Mouse (Mus musculus): Measurements from ENCODE around the gene Wdr82. TPM values are rescaled to one million over a fixed set of nuclear protein-coding genes. Genes with fewer than 3 reads are reported as not detected.

Gene Wdr82
- total and polyA plus RNA-seq, 3 experiments = 70.4 to 131 (median 100) TPM

DNA sequence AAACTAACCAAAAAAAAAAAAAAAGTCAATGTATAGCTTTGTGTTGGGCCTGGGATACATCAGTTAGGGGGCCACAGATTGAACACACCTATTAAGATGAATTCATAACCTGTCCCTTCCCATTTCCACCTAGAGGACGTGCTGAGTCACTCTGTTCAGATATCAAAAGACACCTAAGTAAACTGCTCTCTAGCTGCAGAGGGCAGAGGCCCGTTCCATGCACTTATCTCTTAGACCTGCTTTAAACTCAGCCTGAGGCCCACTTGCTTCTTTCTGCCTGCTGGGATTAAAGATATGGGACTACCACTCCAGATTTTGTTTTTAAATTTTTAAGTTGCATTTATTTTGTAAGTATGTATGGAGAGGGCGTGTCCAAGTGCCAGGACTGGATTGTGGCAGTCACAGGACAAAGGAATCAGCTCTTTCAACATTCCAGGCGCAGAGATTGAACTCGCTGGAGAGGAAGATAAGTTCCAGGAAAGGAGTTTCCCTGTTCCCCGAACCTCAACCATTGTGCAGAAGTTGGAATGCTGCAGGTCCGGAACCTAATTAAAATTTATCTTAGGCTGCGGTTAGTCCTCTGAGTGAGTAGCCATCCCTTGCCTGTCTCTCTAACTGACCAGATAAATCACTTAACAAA lies 57.2 kb downstream of the Wdr82 start:
- no peak for DNase-seq (ENCODE audit: extremely low read depth)
- Histone ChIP-seq H3K9ac (ENCODE audit: insufficient read depth, low read depth) (no peak overlapping the region), H3K79me2 (replicated peaks; ENCODE audit: control insufficient read depth, extremely low read depth, insufficient read depth, poor library complexity, severe bottlenecking) (no peaks in the 10 kb centered on the region), H3K36me3 (replicated peaks in 1 of 2; ENCODE audit: control insufficient read depth in 1 of 2, insufficient read depth in 1 of 2, low read length in 1 of 2) (peaks cover 29 to 59% of the 10 kb centered on the region in 2 experiments), H3K9me3 (replicated peaks; ENCODE audit: low read length) (peaks cover 41% of the 10 kb centered on the region), H3K4me2 (ENCODE audit: insufficient read depth, low read depth, poor library complexity, severe bottlenecking) (no peak overlapping the region), H3K4me3 (replicated peaks in 1 of 3; ENCODE audit: low read depth in 2 of 3, low read length in 2 of 3, poor library complexity in 1 of 3) (no peak overlapping the region), H3K27ac (ENCODE audit: insufficient read depth, low read depth) (no peak overlapping the region), H3K4me1 (ENCODE audit: control insufficient read depth in 1 of 2, insufficient read depth in 2 of 2) (peaks cover 28 to 60% of the 10 kb centered on the region in 2 experiments), H3K27me3 (replicated peaks) (no peaks in the 10 kb centered on the region)
- TF ChIP-seq ETS1 (conservative IDR thresholded peaks at IDR 0.05; ENCODE audit: low read depth, low read length) = no peak
- TF ChIP-seq SIN3A (IDR thresholded peaks at IDR 0.05; ENCODE audit: low read length) = no peak
- no peak for TF ChIP-seq NRF1 (IDR thresholded peaks at IDR 0.05; ENCODE audit: low read depth, low read length)
- no peak for TF ChIP-seq E2F4 (IDR thresholded peaks at IDR 0.05; ENCODE audit: insufficient replicate concordance, low read depth, low read length)
- no peak for TF ChIP-seq ZMIZ1 (IDR thresholded peaks at IDR 0.05; ENCODE audit: low read depth, low read length)
- no peak for TF ChIP-seq EP300 (IDR thresholded peaks at IDR 0.05; ENCODE audit: low read length)
- TF ChIP-seq GABPA (IDR thresholded peaks at IDR 0.05; ENCODE audit: insufficient replicate concordance, low read depth, low read length) = no peak
- no peak for TF ChIP-seq HCFC1 (IDR thresholded peaks at IDR 0.05; ENCODE audit: low read depth, low read length)
- TF ChIP-seq ZKSCAN1 (IDR thresholded peaks at IDR 0.05; ENCODE audit: borderline replicate concordance, low read depth, low read length) = no peak
- no peak for TF ChIP-seq KAT2A (IDR thresholded peaks at IDR 0.05; ENCODE audit: insufficient replicate concordance, low read length)
- TF ChIP-seq RCOR1 (conservative IDR thresholded peaks at IDR 0.05; ENCODE audit: low read depth, low read length) = no peak
- no peak for TF ChIP-seq MXI1 (IDR thresholded peaks at IDR 0.05; ENCODE audit: low read depth, low read length)
- TF ChIP-seq CTCF (conservative IDR thresholded peaks at IDR 0.05 in 1 of 2, IDR thresholded peaks at IDR 0.05 in 1 of 2; ENCODE audit: low read depth in 2 of 2, low read length in 2 of 2) = no peak
- no peak for TF ChIP-seq TBP (conservative IDR thresholded peaks at IDR 0.05; ENCODE audit: low read depth, low read length)
- no peak for TF ChIP-seq ELF1 (IDR thresholded peaks at IDR 0.05; ENCODE audit: low read depth, low read length)
- in situ Hi-C loops (cut with MboI; ENCODE audit: low pct_ligation_motif_present, low pct_unique_long_range_greater_than_20kb, low sequenced_read_pairs) (no loop called here), dilution Hi-C loops (cut with MboI; ENCODE audit: extremely low pct_ligation_motif_present, extremely low pct_unique_long_range_greater_than_20kb, low sequenced_read_pairs) (no loop called here)

DNA sequence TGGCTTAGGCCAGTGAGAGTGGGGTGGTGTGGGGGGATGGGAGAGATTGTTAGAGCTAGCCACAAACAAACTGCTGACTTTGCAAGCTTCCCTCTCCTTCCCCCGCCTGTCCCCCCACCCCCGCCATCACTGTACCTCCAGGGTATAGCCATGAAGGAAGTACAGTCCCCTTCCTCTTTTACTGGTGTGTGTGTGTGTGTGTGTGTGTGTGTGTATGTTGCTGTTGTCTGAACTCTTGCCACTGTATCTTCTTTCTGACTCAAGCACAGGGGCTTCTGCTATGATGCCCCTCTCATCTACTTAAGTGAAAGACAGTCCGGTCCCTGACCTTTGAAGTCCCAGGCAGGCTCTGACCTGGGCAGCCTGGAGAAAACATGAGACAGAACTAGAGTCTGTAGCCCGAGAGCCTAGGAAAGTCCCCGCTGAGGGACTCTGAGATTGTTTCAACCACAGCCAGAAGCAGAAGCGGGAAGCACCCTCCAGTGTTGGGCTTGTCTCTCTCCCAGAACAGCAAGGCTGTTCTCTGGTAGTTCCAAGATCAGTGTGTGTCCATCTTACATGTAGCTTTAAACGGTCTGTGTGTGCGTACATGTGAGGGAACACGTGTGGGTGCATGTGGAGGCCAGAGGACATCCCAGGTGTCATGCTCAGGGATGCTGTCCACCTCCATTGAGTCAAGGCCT lies 59.5 kb downstream of the Wdr82 start:
- Histone ChIP-seq H3K4me1 (ENCODE audit: control insufficient read depth in 1 of 2, insufficient read depth in 2 of 2) (peaks cover 28 to 58% of the 10 kb centered on the region in 2 experiments), H3K27me3 (replicated peaks) (no peaks in the 10 kb centered on the region), H3K9me3 (replicated peaks; ENCODE audit: low read length) (peaks cover 22% of the 10 kb centered on the region), H3K4me2 (ENCODE audit: insufficient read depth, low read depth, poor library complexity, severe bottlenecking) (peak overlapping the region; percentile 78), H3K9ac (ENCODE audit: insufficient read depth, low read depth) (peak overlapping the region; percentile 12; the same call in 1 of the 2 replicates), H3K79me2 (replicated peaks; ENCODE audit: control insufficient read depth, extremely low read depth, insufficient read depth, poor library complexity, severe bottlenecking) (no peaks in the 10 kb centered on the region), H3K27ac (ENCODE audit: insufficient read depth, low read depth) (peak overlapping the region; percentile 95), H3K4me3 (replicated peaks in 1 of 3; ENCODE audit: low read depth in 2 of 3, low read length in 2 of 3, poor library complexity in 1 of 3) (peak overlapping the region in 1 of 3 experiments; percentile 34), H3K36me3 (replicated peaks in 1 of 2; ENCODE audit: control insufficient read depth in 1 of 2, insufficient read depth in 1 of 2, low read length in 1 of 2) (peaks cover 24 to 62% of the 10 kb centered on the region in 2 experiments)
- dilution Hi-C loops (cut with MboI; ENCODE audit: extremely low pct_ligation_motif_present, extremely low pct_unique_long_range_greater_than_20kb, low sequenced_read_pairs) (no loop called here), in situ Hi-C loops (cut with MboI; ENCODE audit: low pct_ligation_motif_present, low pct_unique_long_range_greater_than_20kb, low sequenced_read_pairs) (no loop called here)
- peak; percentile 82 for DNase-seq (ENCODE audit: extremely low read depth)
- TF ChIP-seq CTCF (conservative IDR thresholded peaks at IDR 0.05 in 1 of 2, IDR thresholded peaks at IDR 0.05 in 1 of 2; ENCODE audit: low read depth in 2 of 2, low read length in 2 of 2) = no peak
- TF ChIP-seq NELFE (IDR thresholded peaks at IDR 0.05; ENCODE audit: low read depth, low read length) = no peak
- peak; percentile 21 for TF ChIP-seq RAD21 (IDR thresholded peaks at IDR 0.05; ENCODE audit: low read depth, low read length)
- TF ChIP-seq BHLHE40 (IDR thresholded peaks at IDR 0.05; ENCODE audit: low read depth, low read length) = peak; percentile 69
- TF ChIP-seq ZNF384 (IDR thresholded peaks at IDR 0.05; ENCODE audit: low read depth, low read length) = no peak
- TF ChIP-seq ELF1 (IDR thresholded peaks at IDR 0.05; ENCODE audit: low read depth, low read length) = peak; percentile 55; the same call in 1 of the 2 replicates
- peak; percentile 84 for TF ChIP-seq UBTF (IDR thresholded peaks at IDR 0.05; ENCODE audit: low read depth, low read length)
- TF ChIP-seq ZMIZ1 (IDR thresholded peaks at IDR 0.05; ENCODE audit: low read depth, low read length) = no peak
- TF ChIP-seq MAFK (IDR thresholded peaks at IDR 0.05; ENCODE audit: insufficient replicate concordance, low read length) = peak; percentile 96
- TF ChIP-seq KAT2A (IDR thresholded peaks at IDR 0.05; ENCODE audit: insufficient replicate concordance, low read length) = no peak
- 0 out of 2 replicates have a peak, but pooled peaks have one; percentile 83 for TF ChIP-seq RCOR1 (conservative IDR thresholded peaks at IDR 0.05; ENCODE audit: low read depth, low read length)
- no peak for TF ChIP-seq USF2 (conservative IDR thresholded peaks at IDR 0.05; ENCODE audit: low read depth, low read length)
- peak; percentile 75 for TF ChIP-seq MXI1 (IDR thresholded peaks at IDR 0.05; ENCODE audit: low read depth, low read length)
- TF ChIP-seq GABPA (IDR thresholded peaks at IDR 0.05; ENCODE audit: insufficient replicate concordance, low read depth, low read length) = no peak
- peak; percentile 64; the same call in 1 of the 2 replicates for TF ChIP-seq SIN3A (IDR thresholded peaks at IDR 0.05; ENCODE audit: low read length)
- TF ChIP-seq ZKSCAN1 (IDR thresholded peaks at IDR 0.05; ENCODE audit: borderline replicate concordance, low read depth, low read length) = no peak
- no peak for TF ChIP-seq ZC3H11A (IDR thresholded peaks at IDR 0.05; ENCODE audit: low read depth, low read length)
- peak; percentile 92 for TF ChIP-seq IRF4 (IDR thresholded peaks at IDR 0.05; ENCODE audit: low read depth, low read length)
- no peak for TF ChIP-seq USF1 (IDR thresholded peaks at IDR 0.05; ENCODE audit: low read depth, low read length)
- TF ChIP-seq HCFC1 (IDR thresholded peaks at IDR 0.05; ENCODE audit: low read depth, low read length) = no peak; the same call in 1 of the 2 replicates
- TF ChIP-seq JUN (IDR thresholded peaks at IDR 0.05; ENCODE audit: insufficient read depth, low read depth, low read length) = peak; percentile 26
- TF ChIP-seq TCF12 (IDR thresholded peaks at IDR 0.05; ENCODE audit: low read depth, low read length) = peak; percentile 59
